Mouse (Mus musculus) olfactory bulb, adult 2 months (tissue): Measurements from ENCODE around the gene Lrrn4cl.

Source experiments
- CTCF ChIP-seq: fragments of 200-500 bp; IDR thresholded peaks from 2 replicates; pipeline ENCODE4 v1.5.1; 2012; ENCODE audit warnings: low read depth, mild to moderate bottlenecking, low read length, moderate library complexity; ENCODE audit not compliant: insufficient read depth
- POLR2A ChIP-seq: fragments of 200-500 bp; IDR thresholded peaks from 2 replicates; pipeline ENCODE4 v1.6.1; 2012; ENCODE audit warnings: mild to moderate bottlenecking, low read depth, low read length, moderate library complexity; ENCODE audit not compliant: insufficient read depth

DNA sequence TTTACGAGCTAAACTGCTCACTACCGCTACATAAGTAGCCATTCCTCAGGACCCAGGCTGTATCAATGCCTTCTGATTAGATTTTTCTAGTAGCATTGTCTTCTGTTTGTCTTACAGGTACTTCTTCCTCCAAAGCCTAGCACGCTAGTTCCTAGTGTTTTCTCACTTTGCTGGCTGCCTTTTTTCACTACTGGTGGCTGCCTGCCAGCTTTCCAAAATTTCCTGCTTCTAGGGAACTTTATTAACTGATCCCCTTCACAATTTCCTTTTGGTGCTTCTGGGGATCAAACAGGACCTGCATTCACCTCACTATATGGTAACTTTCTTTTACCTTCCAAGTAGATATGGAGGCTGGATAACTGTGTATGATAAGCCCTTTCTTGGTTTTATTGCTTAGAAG is 48.5 kb downstream of the Lrrn4cl start:
- TF ChIP-seq POLR2A (no peak), CTCF (no peak)
